Mouse (Mus musculus) liver, adult 2 months (tissue): ENCODE measurements around the gene Plcd4. TPM values are rescaled to one million over a fixed set of nuclear protein-coding genes. Genes with fewer than 3 reads are reported as not detected.
"Not testable (repeated sequence)": the region's sequence is repeated elsewhere in the genome, so short reads cannot be mapped to it uniquely, and the experiment has no call there.

Source experiments
- DNase-seq: peaks from one replicate; pipeline ENCODE4 v3.0.0-alpha.2; 2011; ENCODE audit warnings: low read depth, low spot score; ENCODE audit errors: extremely low read depth
- H3K27ac ChIP-seq: fragments of 200-500 bp; replicated peaks from 2 replicates; pipeline ENCODE4 v1.5.1; 2012; ENCODE audit warnings: low read depth, mild to moderate bottlenecking, control low read depth, inconsistent platforms, low read length; ENCODE audit not compliant: insufficient read depth
- H3K27me3 ChIP-seq: fragments of 200-500 bp; 2 replicates; pipeline ENCODE4 v1.6.1; 2012; ENCODE audit warnings: mild to moderate bottlenecking, moderate library complexity, low read length, inconsistent platforms; ENCODE audit not compliant: control insufficient read depth, insufficient read depth
- H3K36me3 ChIP-seq: fragments of 200-500 bp; 2 replicates; pipeline ENCODE4 v1.6.1; 2012; ENCODE audit warnings: low read length, inconsistent platforms; ENCODE audit not compliant: control insufficient read depth, insufficient read depth
- H3K4me1 ChIP-seq: fragments of 200-500 bp; 2 replicates; pipeline ENCODE4 v1.6.1; 2011; ENCODE audit warnings: low read length; ENCODE audit not compliant: control insufficient read depth, insufficient read depth
- H3K4me3 ChIP-seq: fragments of 200-500 bp; 2 replicates; pipeline ENCODE4 v1.5.1; 2011; ENCODE audit warnings: low read depth, mild to moderate bottlenecking, control low read depth, low read length, moderate library complexity; ENCODE audit not compliant: insufficient read depth
- H3K79me2 ChIP-seq: fragments of 200-500 bp; 2 replicates; pipeline ENCODE4 v1.6.1; 2012; ENCODE audit warnings: inconsistent platforms, mild to moderate bottlenecking, low read length, moderate library complexity; ENCODE audit not compliant: control insufficient read depth, insufficient read depth
- H3K9ac ChIP-seq: fragments of 200-500 bp; 2 replicates; pipeline ENCODE4 v1.6.1; 2012; ENCODE audit warnings: low read depth, mild to moderate bottlenecking, control low read depth, inconsistent platforms, low read length
- CTCF ChIP-seq: fragments of 200-500 bp; IDR thresholded peaks from 2 replicates; pipeline ENCODE4 v1.5.1; 2011; ENCODE audit warnings: low read depth, low read length, control low read depth
- POLR2A ChIP-seq: fragments of 200-500 bp; IDR thresholded peaks from 2 replicates; pipeline ENCODE4 v1.6.1; 2011; ENCODE audit warnings: low read length, control low read depth; ENCODE audit not compliant: insufficient read depth; ENCODE audit errors: extremely low read depth
- WGBS: fragments of 180-500 bp; shearing (Covaris S2); methylation state at CpG from one replicate; pipeline ENCODE4 v1.1.7; 2018; 5-methylcytosine and 5-hydroxymethylcytosine counted together
- polyA plus RNA-seq: library from polyadenylated mRNA; depleted of rRNA; stranded (reverse); fragments of >200 nt; gene quantifications from 2 replicates; pipeline ENCODE4 v1.2.3, GENCODE M21; 2012
- total RNA-seq: library from RNA; depleted of rRNA; stranded (reverse); fragments of >200 nt; gene quantifications from 2 replicates; pipeline ENCODE4 v1.2.3, GENCODE M21; 2014

Gene Plcd4
- total and polyA plus RNA-seq, 2 experiments = not detected

DNA sequence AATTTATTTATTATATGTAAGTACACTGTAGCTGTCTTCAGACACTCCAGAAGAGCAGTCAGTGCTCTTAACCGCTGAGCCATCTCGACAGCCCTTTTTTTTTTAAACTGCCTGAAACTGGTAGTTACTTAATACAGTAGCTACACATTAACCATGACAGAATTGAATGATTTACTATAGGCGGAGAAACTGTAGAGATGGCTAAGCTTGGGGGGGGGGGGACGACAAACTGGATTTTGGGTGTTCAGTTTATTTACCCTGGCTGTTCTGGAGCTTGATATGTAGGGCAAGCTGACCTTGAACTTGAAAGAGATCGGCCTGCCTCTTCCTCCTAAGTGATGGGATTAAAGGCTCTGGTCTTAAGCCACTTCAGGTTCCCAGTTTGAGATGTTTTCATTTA, 31.4 kb upstream of the Plcd4 start:
- Histone ChIP-seq H3K36me3 (peaks cover 3% of the 10 kb centered on the region; the same call in 1 of the 2 replicates), H3K4me3 (no peak overlapping the region), H3K79me2 (peaks cover 13% of the 10 kb centered on the region; the same call in 1 of the 2 replicates), H3K9ac (no peak overlapping the region), H3K27ac (no peak overlapping the region), H3K27me3 (no peaks in the 10 kb centered on the region), H3K4me1 (peaks cover 3% of the 10 kb centered on the region; the same call in 1 of the 2 replicates)
- TF ChIP-seq CTCF (no peak), POLR2A (no peak)
- DNase-seq = peak; percentile 70
- WGBS = 37% methylated on average over 5 of the region's 5 CpGs

DNA sequence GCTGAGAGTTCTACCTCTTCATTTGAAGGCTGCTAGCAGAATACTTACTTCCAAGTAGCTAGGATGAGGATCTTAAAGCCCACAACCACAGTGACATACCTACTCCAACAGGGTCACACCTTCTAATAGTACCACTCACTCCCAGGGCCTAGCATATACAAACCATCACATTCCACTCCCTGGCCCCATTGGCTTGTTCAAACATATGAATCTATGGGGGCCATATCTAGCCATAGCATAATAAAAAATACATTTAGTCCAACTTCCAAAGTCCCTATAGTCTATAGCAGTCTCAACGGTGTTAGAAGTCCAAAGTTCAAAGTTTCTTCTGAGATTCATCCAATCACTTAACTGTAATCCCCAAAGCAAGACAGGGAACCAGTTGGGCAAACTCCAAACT, 29.7 kb upstream of the Plcd4 start:
- WGBS = 42% methylated on average over 1 of the region's 1 CpGs
- not testable (repeated sequence) for H3K79me2 ChIP-seq, H3K9ac ChIP-seq, H3K36me3 ChIP-seq, DNase-seq, H3K27ac ChIP-seq, H3K27me3 ChIP-seq, H3K4me1 ChIP-seq, H3K4me3 ChIP-seq

DNA sequence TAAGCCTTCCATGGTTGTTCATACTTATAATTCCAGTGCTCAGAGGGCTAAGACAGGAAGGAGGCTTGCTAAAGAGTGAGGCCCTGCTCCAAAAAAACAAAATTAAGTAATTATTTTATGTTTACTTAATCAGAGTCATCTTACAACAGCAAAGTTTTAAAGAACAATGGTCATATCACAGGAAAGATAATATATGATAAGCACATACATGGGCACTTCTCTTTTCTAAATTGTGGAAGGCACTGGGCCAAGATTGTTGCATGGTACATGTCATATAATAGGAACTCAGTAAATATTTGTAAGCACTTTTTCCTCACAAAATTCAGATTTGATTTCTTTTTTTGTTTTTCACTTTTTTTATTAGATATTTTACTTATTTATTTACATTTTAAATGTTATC, 22.8 kb upstream of the Plcd4 start:
- Histone ChIP-seq H3K4me3 (no peak overlapping the region), H3K36me3 (peaks cover 35% of the 10 kb centered on the region), H3K27ac (no peak overlapping the region), H3K9ac (no peak overlapping the region), H3K4me1 (no peaks in the 10 kb centered on the region), H3K27me3 (no peaks in the 10 kb centered on the region), H3K79me2 (no peaks in the 10 kb centered on the region)
- no peak for TF ChIP-seq CTCF
- no peak for TF ChIP-seq POLR2A
- DNase-seq = no peak

DNA sequence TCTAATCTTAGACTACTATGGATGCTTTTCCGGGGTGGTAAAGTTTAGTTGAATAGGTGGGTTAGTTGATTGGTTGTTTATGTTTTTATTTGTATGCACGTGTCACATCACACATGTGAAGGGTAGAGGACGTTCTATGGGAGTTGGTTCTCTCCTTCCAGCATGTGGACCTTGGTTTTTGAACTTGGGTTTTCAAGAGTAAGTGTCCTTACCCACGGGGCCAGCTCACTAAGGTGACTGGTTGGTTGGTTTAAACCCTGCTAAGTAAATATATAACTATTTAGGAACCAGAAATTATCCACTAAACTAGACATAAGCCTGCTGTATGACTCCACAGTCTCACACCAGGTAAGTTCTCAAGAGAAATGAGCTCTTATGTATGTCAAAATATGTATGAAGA, 17.9 kb upstream of the Plcd4 start:
- Histone ChIP-seq H3K4me3 (no peak overlapping the region), H3K4me1 (no peaks in the 10 kb centered on the region), H3K27me3 (no peaks in the 10 kb centered on the region), H3K27ac (no peak overlapping the region), H3K36me3 (peaks cover 56% of the 10 kb centered on the region), H3K9ac (no peak overlapping the region), H3K79me2 (no peaks in the 10 kb centered on the region)
- WGBS = 87% methylated on average over 4 of the region's 4 CpGs
- TF ChIP-seq CTCF (no peak), POLR2A (no peak)
- no peak for DNase-seq

DNA sequence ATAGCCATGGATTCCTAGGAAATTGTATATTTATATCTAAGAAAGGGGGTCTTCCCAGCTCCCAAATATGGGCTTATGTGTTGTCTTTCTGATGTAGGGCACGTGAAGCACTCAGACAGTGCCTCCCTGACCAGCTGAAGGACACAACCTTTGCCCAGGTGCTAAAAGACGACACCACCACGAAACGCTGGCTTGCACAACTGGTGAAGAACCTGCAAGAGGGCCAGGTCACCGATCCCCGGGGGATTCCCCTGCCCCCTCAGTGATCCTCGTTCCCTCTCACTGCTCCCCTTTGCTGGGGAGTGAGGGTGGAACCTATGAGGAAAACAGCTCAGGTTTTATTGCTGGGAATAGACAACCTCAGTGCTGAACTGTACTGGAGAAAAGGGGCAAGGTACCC, 14.1 kb upstream of the Plcd4 start:
- H3K27ac ChIP-seq = no peak overlapping the region
- no peaks in the 10 kb centered on the region for H3K27me3 ChIP-seq
- TF ChIP-seq POLR2A (no peak), CTCF (no peak)
- WGBS = 26% methylated on average over 7 of the region's 7 CpGs
- H3K79me2 ChIP-seq = no peaks in the 10 kb centered on the region
- peak; percentile 24 for DNase-seq
- no peaks in the 10 kb centered on the region for H3K4me1 ChIP-seq
- H3K9ac ChIP-seq = no peak overlapping the region
- no peak overlapping the region for H3K4me3 ChIP-seq
- H3K36me3 ChIP-seq = peaks cover 55% of the 10 kb centered on the region

DNA sequence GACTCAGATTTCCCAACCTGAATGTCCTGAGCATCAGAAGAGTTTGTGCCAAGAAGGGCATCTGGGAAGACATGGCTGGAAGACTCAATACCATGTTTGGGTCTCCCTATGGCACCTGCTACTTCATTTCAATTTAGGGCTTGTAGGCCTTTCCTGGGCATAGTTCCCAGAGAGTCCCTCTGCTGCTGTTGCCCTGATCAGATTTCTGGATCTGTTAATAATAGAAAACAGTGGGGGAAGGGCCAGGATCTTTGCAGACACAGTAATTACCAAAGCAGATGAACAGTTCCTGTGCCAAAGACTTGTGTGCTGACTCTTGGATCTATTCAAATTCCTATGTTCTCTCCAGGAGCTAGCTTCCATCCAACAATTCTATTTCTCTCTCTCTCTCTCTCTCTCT, 4.0 kb upstream of the Plcd4 start:
- Histone ChIP-seq H3K4me1 (no peaks in the 10 kb centered on the region), H3K27me3 (no peaks in the 10 kb centered on the region), H3K36me3 (no peaks in the 10 kb centered on the region), H3K27ac (no peak overlapping the region), H3K79me2 (no peaks in the 10 kb centered on the region), H3K4me3 (no peak overlapping the region), H3K9ac (no peak overlapping the region)
- TF ChIP-seq CTCF (no peak), POLR2A (no peak)
- DNase-seq = no peak
